Mouse (Mus musculus) bone marrow macrophage, adult 2 months (primary cell): ENCODE measurements around the gene Itga1. TPM values are rescaled to one million over a fixed set of nuclear protein-coding genes. Genes with fewer than 3 reads are reported as not detected.

ENCODE experiments used
- H3K27ac ChIP-seq: 2 replicates; pipeline ENCODE4 v1.5.1; 2012; ENCODE audit warnings: low read depth, low read length; ENCODE audit not compliant: insufficient read depth
- H3K4me1 ChIP-seq: 2 replicates; pipeline ENCODE4 v1.6.1; 2012; ENCODE audit warnings: low read length; ENCODE audit not compliant: control insufficient read depth, insufficient read depth
- H3K4me3 ChIP-seq: 2 replicates; pipeline ENCODE4 v1.5.1; 2012; ENCODE audit warnings: mild to moderate bottlenecking, low read length, moderate library complexity; ENCODE audit not compliant: insufficient read depth
- CTCF ChIP-seq: IDR thresholded peaks from 2 replicates; pipeline ENCODE4 v1.5.1; 2012; ENCODE audit warnings: low read depth, mild to moderate bottlenecking, low read length, moderate library complexity
- POLR2A ChIP-seq: IDR thresholded peaks from 2 replicates; pipeline ENCODE4 v1.6.1; 2012; ENCODE audit warnings: mild to moderate bottlenecking, low read depth, low read length, borderline replicate concordance
- polyA plus RNA-seq: library from polyadenylated mRNA; stranded (reverse); fragments of >200 nt; gene quantifications from 2 replicates; pipeline ENCODE4 v1.2.4, GENCODE M21; 2012; ENCODE audit not compliant: missing spikeins, insufficient read depth, insufficient read length

The Itga1 gene
- polyA plus RNA-seq, 1 experiment: 0.95 TPM

GRCm38 (mm10) chr13:115071431-115071830, 30.3 kb downstream of the Itga1 start:
- TF ChIP-seq POLR2A (no peak), CTCF (no peak)
- no peak overlapping the region for H3K4me3 ChIP-seq
- H3K27ac ChIP-seq: no peak overlapping the region
- no peaks in the 10 kb centered on the region for H3K4me1 ChIP-seq

- Histone ChIP-seq H3K4me1 (no peaks in the 10 kb centered on the region), H3K4me3 (no peak overlapping the region), H3K27ac (no peak overlapping the region)
- TF ChIP-seq POLR2A: no peak
- TF ChIP-seq CTCF: no peak
Measured at GRCm38 (mm10) chr13:115067968-115068330, 33.8 kb downstream of the Itga1 start.

- TF ChIP-seq POLR2A (no peak), CTCF (no peak)
- H3K27ac ChIP-seq: no peak overlapping the region
- H3K4me3 ChIP-seq: no peak overlapping the region
- H3K4me1 ChIP-seq: no peaks in the 10 kb centered on the region
Measured at GRCm38 (mm10) chr13:115067324-115067967, 34.3 kb downstream of the Itga1 start.

GRCm38 (mm10) chr13:115057555-115057954, 44.2 kb downstream of the Itga1 start:
- no peak overlapping the region for H3K4me3 ChIP-seq
- H3K4me1 ChIP-seq: no peaks in the 10 kb centered on the region
- H3K27ac ChIP-seq: no peak overlapping the region
- TF ChIP-seq POLR2A: no peak

- TF ChIP-seq CTCF (no peak), POLR2A (no peak)
- no peak overlapping the region for H3K4me3 ChIP-seq
- no peaks in the 10 kb centered on the region for H3K4me1 ChIP-seq
- H3K27ac ChIP-seq: no peak overlapping the region
Measured at GRCm38 (mm10) chr13:115054783-115055182, 47.0 kb downstream of the Itga1 start.

GRCm38 (mm10) chr13:115052568-115052967, 49.2 kb downstream of the Itga1 start:
- TF ChIP-seq POLR2A (no peak), CTCF (no peak)
- Histone ChIP-seq H3K4me3 (no peak overlapping the region), H3K27ac (no peak overlapping the region), H3K4me1 (no peaks in the 10 kb centered on the region)

- TF ChIP-seq POLR2A (no peak), CTCF (no peak)
Measured at GRCm38 (mm10) chr13:115050660-115051559, 50.9 kb downstream of the Itga1 start.

GRCm38 (mm10) chr13:115042652-115043051, 59.1 kb downstream of the Itga1 start:
- TF ChIP-seq CTCF: no peak
- no peak for TF ChIP-seq POLR2A
- Histone ChIP-seq H3K4me3 (no peak overlapping the region), H3K4me1 (no peaks in the 10 kb centered on the region), H3K27ac (no peak overlapping the region)

More at GRCm38 (mm10) chr13:115050660-115051559, 50.9 kb downstream of the Itga1 start:
- Histone ChIP-seq H3K4me1 (no peaks in the 10 kb centered on the region), H3K4me3 (no peak overlapping the region), H3K27ac (no peak overlapping the region)

- TF ChIP-seq POLR2A (no peak), CTCF (no peak)
- Histone ChIP-seq H3K4me1 (no peaks in the 10 kb centered on the region), H3K27ac (no peak overlapping the region), H3K4me3 (no peak overlapping the region)
Measured at GRCm38 (mm10) chr13:115037304-115037703, 64.5 kb downstream of the Itga1 start.

GRCm38 (mm10) chr13:115035387-115035786, 66.4 kb downstream of the Itga1 start:
- TF ChIP-seq POLR2A: no peak
- no peak for TF ChIP-seq CTCF
- H3K4me3 ChIP-seq: no peak overlapping the region
- H3K27ac ChIP-seq: no peak overlapping the region
- no peaks in the 10 kb centered on the region for H3K4me1 ChIP-seq
